Mouse (Mus musculus): ENCODE data around the gene Traf4. TPM values are rescaled to one million over a fixed set of nuclear protein-coding genes. Genes with fewer than 3 reads are reported as not detected.

Traf4 gene
- polyA plus RNA-seq, 2 experiments, result 17.1 to 35.1 TPM

DNA sequence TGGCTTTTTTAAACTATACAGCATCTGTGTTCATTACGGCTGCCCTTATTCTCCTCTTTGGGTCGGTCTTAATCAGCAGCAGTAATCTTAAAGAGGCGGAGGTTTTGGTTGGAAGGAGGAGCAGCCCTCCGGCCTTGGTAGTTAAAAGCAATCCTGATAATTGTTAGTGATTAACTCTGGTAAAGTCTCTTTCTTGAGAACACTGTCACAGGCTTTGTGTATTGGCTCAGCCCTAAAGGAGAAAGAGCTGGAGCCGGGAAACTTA, 49.3 kb downstream of the Traf4 start:
- H3K4me3 ChIP-seq (ENCODE audit: insufficient read depth in 1 of 2, low read depth in 2 of 2, low read length in 2 of 2), result peak overlapping the region; percentile 67 to 79
- 5% methylated on average over 5 of the region's 5 CpGs for WGBS (ENCODE audit: insufficient replicate concordance)
- no peaks in the 10 kb centered on the region for H3K9me3 ChIP-seq (ENCODE audit: control insufficient read depth, low read length)
- DNase-seq (ENCODE audit: low read depth in 3 of 3, low spot score in 3 of 3), result no peak
- no peak for ATAC-seq (ENCODE audit: insufficient read depth)
- H3K4me1 ChIP-seq (replicated peaks; ENCODE audit: control insufficient read depth in 2 of 2, insufficient read depth in 2 of 2, low read length in 1 of 2), result peaks cover 39 to 40% of the 10 kb centered on the region in 2 experiments
- TF ChIP-seq CTCF (IDR thresholded peaks at IDR 0.05; ENCODE audit: low read depth), result no peak
- no peak for TF ChIP-seq EP300 (IDR thresholded peaks at IDR 0.05; ENCODE audit: low read depth)
- peak overlapping the region; percentile 55 for H3K9ac ChIP-seq (replicated peaks)
- H3K36me3 ChIP-seq (replicated peaks; ENCODE audit: control insufficient read depth, insufficient read depth, low read depth), result no peaks in the 10 kb centered on the region
- H3K4me2 ChIP-seq (ENCODE audit: low read depth), result peak overlapping the region; percentile 95
- H3K27me3 ChIP-seq (ENCODE audit: control insufficient read depth, insufficient read depth, low read length), result no peaks in the 10 kb centered on the region
- H3K27ac ChIP-seq, result peak overlapping the region; percentile 61

DNA sequence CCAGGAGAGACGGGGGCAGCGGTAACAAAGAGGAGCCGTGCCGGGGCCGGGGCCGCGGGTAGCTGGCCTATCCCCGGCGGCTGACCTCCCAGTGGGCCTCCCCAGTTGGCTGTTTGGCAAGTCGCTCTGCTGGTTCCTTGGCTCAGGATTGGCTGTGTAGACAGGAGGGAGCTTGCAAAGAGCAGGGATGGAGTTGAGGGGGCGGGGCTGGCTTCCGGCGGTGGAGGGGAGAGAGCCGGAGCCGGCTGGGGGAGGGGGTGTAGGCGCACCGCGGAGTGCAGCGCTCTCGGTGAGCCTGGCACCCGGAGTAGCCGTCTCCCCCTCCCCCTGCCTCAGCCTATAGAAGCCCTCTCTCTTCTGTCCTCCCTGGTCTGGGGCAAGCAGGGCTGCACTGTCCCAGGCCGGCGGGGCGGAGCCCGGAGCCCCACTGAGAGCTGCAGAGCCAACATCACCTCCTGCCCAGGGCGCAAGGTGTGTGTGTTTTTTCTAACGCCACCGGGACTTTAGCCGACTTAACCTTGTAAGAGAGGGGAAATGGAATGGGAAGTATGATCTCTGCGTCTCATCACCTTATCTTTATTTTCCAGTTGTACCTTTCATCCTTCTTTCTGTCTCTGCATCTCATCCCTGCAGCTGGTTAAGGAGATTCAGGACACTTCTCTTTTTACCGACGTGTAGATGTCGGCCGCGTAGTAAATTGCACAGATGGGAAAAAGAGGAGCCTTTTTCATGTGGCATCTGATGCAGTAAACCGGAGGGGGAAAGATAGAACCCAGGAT, 49.8 kb downstream of the Traf4 start:
- ATAC-seq (ENCODE audit: insufficient read depth) (peak; percentile 98), DNase-seq (ENCODE audit: low read depth in 3 of 3, low spot score in 3 of 3) (peak; percentile 87 to 90 (median 87))
- Histone ChIP-seq H3K4me1 (replicated peaks; ENCODE audit: control insufficient read depth in 2 of 2, insufficient read depth in 2 of 2, low read length in 1 of 2) (peaks cover 37 to 39% of the 10 kb centered on the region in 2 experiments), H3K9me3 (ENCODE audit: control insufficient read depth, low read length) (no peaks in the 10 kb centered on the region), H3K27ac (peak overlapping the region; percentile 61), H3K36me3 (replicated peaks; ENCODE audit: control insufficient read depth, insufficient read depth, low read depth) (no peaks in the 10 kb centered on the region), H3K27me3 (ENCODE audit: control insufficient read depth, insufficient read depth, low read length) (no peaks in the 10 kb centered on the region), H3K4me2 (ENCODE audit: low read depth) (peak overlapping the region; percentile 95), H3K4me3 (ENCODE audit: insufficient read depth in 1 of 2, low read depth in 2 of 2, low read length in 2 of 2) (peak overlapping the region; percentile 67 to 79), H3K9ac (replicated peaks) (peak overlapping the region; percentile 55)
- under 1% methylated on average over 35 of the region's 37 CpGs for WGBS (ENCODE audit: insufficient replicate concordance)
- TF ChIP-seq EP300 (IDR thresholded peaks at IDR 0.05; ENCODE audit: low read depth) (no peak), CTCF (IDR thresholded peaks at IDR 0.05; ENCODE audit: low read depth) (no peak)

DNA sequence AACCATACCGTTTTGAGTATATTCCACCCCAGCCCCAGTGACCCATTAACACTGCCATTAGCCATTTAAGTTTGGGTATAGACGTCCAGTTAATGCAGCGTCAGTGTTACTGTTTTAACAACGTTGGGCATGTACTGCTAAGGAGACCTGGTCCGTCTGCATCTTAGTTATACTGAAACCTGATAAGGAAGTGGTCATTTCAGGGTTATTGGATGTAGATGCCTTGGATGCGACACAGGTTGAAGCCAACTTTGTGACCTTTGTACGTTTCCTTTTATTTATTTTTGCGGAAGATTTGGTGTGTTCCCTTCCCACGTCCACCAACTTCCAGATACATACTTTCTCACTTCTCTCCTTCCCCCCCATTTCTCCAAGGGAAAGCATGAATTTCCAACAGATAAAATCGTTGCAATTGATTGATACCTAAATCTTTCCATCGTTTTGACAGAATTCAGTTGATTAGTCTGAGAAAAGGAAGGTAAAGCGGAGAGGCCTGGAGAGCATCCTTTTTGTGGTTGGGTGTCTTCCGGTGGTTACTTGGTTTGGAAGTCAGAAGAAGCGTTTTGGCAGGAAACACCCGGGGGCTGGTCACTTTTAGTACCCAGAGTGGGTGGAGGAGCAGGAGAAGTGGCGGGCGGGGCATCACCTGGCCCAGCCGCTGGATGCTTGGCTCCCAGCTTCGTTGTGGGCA, 50.6 kb downstream of the Traf4 start:
- TF ChIP-seq EP300 (IDR thresholded peaks at IDR 0.05; ENCODE audit: low read depth) (no peak), CTCF (IDR thresholded peaks at IDR 0.05; ENCODE audit: low read depth) (no peak)
- Histone ChIP-seq H3K36me3 (replicated peaks; ENCODE audit: control insufficient read depth, insufficient read depth, low read depth) (no peaks in the 10 kb centered on the region), H3K4me2 (ENCODE audit: low read depth) (peak overlapping the region; percentile 95), H3K9me3 (ENCODE audit: control insufficient read depth, low read length) (no peaks in the 10 kb centered on the region), H3K27me3 (ENCODE audit: control insufficient read depth, insufficient read depth, low read length) (no peaks in the 10 kb centered on the region), H3K4me1 (replicated peaks; ENCODE audit: control insufficient read depth in 2 of 2, insufficient read depth in 2 of 2, low read length in 1 of 2) (peaks cover 31 to 32% of the 10 kb centered on the region in 2 experiments), H3K4me3 (ENCODE audit: insufficient read depth in 1 of 2, low read depth in 2 of 2, low read length in 2 of 2) (peak overlapping the region; percentile 67 to 79), H3K9ac (replicated peaks) (peak overlapping the region; percentile 52), H3K27ac (peak overlapping the region; percentile 11)
- 9% methylated on average over 19 of the region's 19 CpGs for WGBS (ENCODE audit: insufficient replicate concordance)
- DNase-seq (ENCODE audit: low read depth in 3 of 3, low spot score in 3 of 3), result no peak
- ATAC-seq (ENCODE audit: insufficient read depth), result no peak

DNA sequence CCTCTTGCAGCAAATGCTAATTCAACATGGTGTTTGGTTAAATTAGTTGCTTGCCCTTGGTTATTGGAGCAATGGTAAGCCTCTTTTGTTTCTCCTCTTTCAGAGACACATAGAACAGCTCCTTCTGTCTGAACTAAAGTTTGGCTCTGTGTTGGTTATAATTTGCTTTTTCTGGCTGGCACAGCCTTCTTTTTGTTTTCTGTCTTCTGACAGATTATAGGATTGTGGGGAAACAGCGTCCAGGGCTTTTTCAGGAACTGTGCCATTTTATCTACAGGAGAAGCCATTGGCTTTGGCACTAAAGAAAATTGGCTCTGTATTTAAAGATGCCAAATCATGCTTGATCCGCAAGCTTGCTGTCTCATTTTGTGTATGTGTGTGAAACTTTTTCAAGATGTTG, 51.8 kb downstream of the Traf4 start:
- Histone ChIP-seq H3K4me1 (replicated peaks; ENCODE audit: control insufficient read depth in 2 of 2, insufficient read depth in 2 of 2, low read length in 1 of 2) (peaks cover 22 to 24% of the 10 kb centered on the region in 2 experiments), H3K4me2 (ENCODE audit: low read depth) (no peak overlapping the region), H3K27me3 (ENCODE audit: control insufficient read depth, insufficient read depth, low read length) (no peaks in the 10 kb centered on the region), H3K36me3 (replicated peaks; ENCODE audit: control insufficient read depth, insufficient read depth, low read depth) (no peaks in the 10 kb centered on the region), H3K4me3 (ENCODE audit: insufficient read depth in 1 of 2, low read depth in 2 of 2, low read length in 2 of 2) (no peak overlapping the region), H3K27ac (no peak overlapping the region), H3K9ac (replicated peaks) (no peak overlapping the region), H3K9me3 (ENCODE audit: control insufficient read depth, low read length) (no peaks in the 10 kb centered on the region)
- ATAC-seq (ENCODE audit: insufficient read depth) (no peak), DNase-seq (ENCODE audit: low read depth in 3 of 3, low spot score in 3 of 3) (no peak)
- TF ChIP-seq CTCF (IDR thresholded peaks at IDR 0.05; ENCODE audit: low read depth) (no peak), EP300 (IDR thresholded peaks at IDR 0.05; ENCODE audit: low read depth) (no peak)
- WGBS (ENCODE audit: insufficient replicate concordance), result 78% methylated on average over 2 of the region's 2 CpGs

Small RNA genes lying within 50 kb of the gene (microRNA-seq; reads per million reads assigned to microRNA genes)
- 3.4 reads per million for gene Mir7653

Other genes with a start within 250 kb of the Traf4 start
- gene Sez6, start 234.8 kb downstream of the Traf4 start, polyA plus RNA-seq (2012; rRNA removed), result 0.03 and 0.37 TPM in 2 replicates
- gene Sez6, start 234.8 kb downstream of the Traf4 start, polyA plus RNA-seq (2014; fragmentation: Nextera tagmentation; extraction: Ambion mirVana), result 0.05 TPM in 1 of 2 replicates, not detected in the other
- 19.0 and 19.2 TPM in 2 replicates for gene Phf12, start 182.8 kb downstream of the Traf4 start, polyA plus RNA-seq (2012; rRNA removed)
- 4.3 and 5.7 TPM in 2 replicates for gene Phf12, start 182.8 kb downstream of the Traf4 start, polyA plus RNA-seq (2014; fragmentation: Nextera tagmentation; extraction: Ambion mirVana)
- gene Dhrs13, start 133.3 kb downstream of the Traf4 start, polyA plus RNA-seq (2012; rRNA removed), result 8.6 and 9.4 TPM in 2 replicates
- 17.3 and 17.8 TPM in 2 replicates for gene Dhrs13, start 133.3 kb downstream of the Traf4 start, polyA plus RNA-seq (2014; fragmentation: Nextera tagmentation; extraction: Ambion mirVana)
- gene Flot2, start 127.7 kb downstream of the Traf4 start, polyA plus RNA-seq (2012; rRNA removed), result 17.9 and 18.3 TPM in 2 replicates
- gene Flot2, start 127.7 kb downstream of the Traf4 start, polyA plus RNA-seq (2014; fragmentation: Nextera tagmentation; extraction: Ambion mirVana), result 16.7 and 20.4 TPM in 2 replicates
- 9.8 and 10.2 TPM in 2 replicates for gene Eral1, start 85.2 kb downstream of the Traf4 start, polyA plus RNA-seq (2012; rRNA removed)
- gene Eral1, start 85.2 kb downstream of the Traf4 start, polyA plus RNA-seq (2014; fragmentation: Nextera tagmentation; extraction: Ambion mirVana), result 14.9 and 16.6 TPM in 2 replicates
- 2.5 and 3.1 TPM in 2 replicates for gene Fam222b, start 70.9 kb downstream of the Traf4 start, polyA plus RNA-seq (2012; rRNA removed)
- 3.8 and 4.1 TPM in 2 replicates for gene Fam222b, start 70.9 kb downstream of the Traf4 start, polyA plus RNA-seq (2014; fragmentation: Nextera tagmentation; extraction: Ambion mirVana)
- 9.8 and 10.6 TPM in 2 replicates for gene Nek8, start 11.1 kb upstream of the Traf4 start, polyA plus RNA-seq (2012; rRNA removed)
- gene Nek8, start 11.1 kb upstream of the Traf4 start, polyA plus RNA-seq (2014; fragmentation: Nextera tagmentation; extraction: Ambion mirVana), result 7.4 and 7.8 TPM in 2 replicates
- 47.4 and 69.6 TPM in 2 replicates for gene Tlcd1, start 11.1 kb upstream of the Traf4 start, polyA plus RNA-seq (2012; rRNA removed)
- 44.9 and 50.5 TPM in 2 replicates for gene Tlcd1, start 11.1 kb upstream of the Traf4 start, polyA plus RNA-seq (2014; fragmentation: Nextera tagmentation; extraction: Ambion mirVana)
- 628 and 1,347 TPM in 2 replicates for gene Rpl23a, start 18.0 kb upstream of the Traf4 start, polyA plus RNA-seq (2012; rRNA removed)
- gene Rpl23a, start 18.0 kb upstream of the Traf4 start, polyA plus RNA-seq (2014; fragmentation: Nextera tagmentation; extraction: Ambion mirVana), result 1,087 and 1,100 TPM in 2 replicates
- 7.1 and 7.7 TPM in 2 replicates for gene Rab34, start 22.8 kb upstream of the Traf4 start, polyA plus RNA-seq (2012; rRNA removed)
- gene Rab34, start 22.8 kb upstream of the Traf4 start, polyA plus RNA-seq (2014; fragmentation: Nextera tagmentation; extraction: Ambion mirVana), result 11.3 and 12.4 TPM in 2 replicates
- 0.08 and 0.16 TPM in 2 replicates for gene Proca1, start 27.8 kb upstream of the Traf4 start, polyA plus RNA-seq (2012; rRNA removed)
- gene Proca1, start 27.8 kb upstream of the Traf4 start, polyA plus RNA-seq (2014; fragmentation: Nextera tagmentation; extraction: Ambion mirVana), result 0.23 TPM in 1 of 2 replicates, not detected in the other
- gene Sdf2, start 80.2 kb upstream of the Traf4 start, polyA plus RNA-seq (2012; rRNA removed), result 31.6 and 34.3 TPM in 2 replicates
- gene Sdf2, start 80.2 kb upstream of the Traf4 start, polyA plus RNA-seq (2014; fragmentation: Nextera tagmentation; extraction: Ambion mirVana), result 30.7 and 30.8 TPM in 2 replicates
- 7.4 and 8.4 TPM in 2 replicates for gene Supt6, start 80.4 kb upstream of the Traf4 start, polyA plus RNA-seq (2012; rRNA removed)
- 7.4 and 7.8 TPM in 2 replicates for gene Supt6, start 80.4 kb upstream of the Traf4 start, polyA plus RNA-seq (2014; fragmentation: Nextera tagmentation; extraction: Ambion mirVana)
- 17.3 and 20.5 TPM in 2 replicates for gene 2610507B11Rik, start 96.2 kb upstream of the Traf4 start, polyA plus RNA-seq (2012; rRNA removed)
- 26.5 and 32.8 TPM in 2 replicates for gene 2610507B11Rik, start 96.2 kb upstream of the Traf4 start, polyA plus RNA-seq (2014; fragmentation: Nextera tagmentation; extraction: Ambion mirVana)
- 0.17 and 0.25 TPM in 2 replicates for gene BC030499, start 125.3 kb upstream of the Traf4 start, polyA plus RNA-seq (2012; rRNA removed)
- gene BC030499, start 125.3 kb upstream of the Traf4 start, polyA plus RNA-seq (2014; fragmentation: Nextera tagmentation; extraction: Ambion mirVana), result 0.06 TPM in 1 of 2 replicates, not detected in the other
- 27.8 and 39.7 TPM in 2 replicates for gene Spag5, start 135.9 kb upstream of the Traf4 start, polyA plus RNA-seq (2012; rRNA removed)
- 27.6 and 31.5 TPM in 2 replicates for gene Spag5, start 135.9 kb upstream of the Traf4 start, polyA plus RNA-seq (2014; fragmentation: Nextera tagmentation; extraction: Ambion mirVana)
- gene Aldoc, start 157.4 kb upstream of the Traf4 start, polyA plus RNA-seq (2012; rRNA removed), result 4.2 TPM in 2 replicates
- gene Aldoc, start 157.4 kb upstream of the Traf4 start, polyA plus RNA-seq (2014; fragmentation: Nextera tagmentation; extraction: Ambion mirVana), result 6.0 and 6.6 TPM in 2 replicates
- 19.6 and 22.0 TPM in 2 replicates for gene Pigs, start 162.8 kb upstream of the Traf4 start, polyA plus RNA-seq (2012; rRNA removed)
- gene Pigs, start 162.8 kb upstream of the Traf4 start, polyA plus RNA-seq (2014; fragmentation: Nextera tagmentation; extraction: Ambion mirVana), result 23.5 and 26.1 TPM in 2 replicates
- gene Unc119, start 177.9 kb upstream of the Traf4 start, polyA plus RNA-seq (2012; rRNA removed), result 33.5 and 40.3 TPM in 2 replicates
- gene Unc119, start 177.9 kb upstream of the Traf4 start, polyA plus RNA-seq (2014; fragmentation: Nextera tagmentation; extraction: Ambion mirVana), result 20.9 and 25.2 TPM in 2 replicates
- gene Foxn1, start 221.0 kb upstream of the Traf4 start, polyA plus RNA-seq (2012; rRNA removed), result not detected in 2 replicates
- not detected in 2 replicates for gene Foxn1, start 221.0 kb upstream of the Traf4 start, polyA plus RNA-seq (2014; fragmentation: Nextera tagmentation; extraction: Ambion mirVana)

Measured in liver, embryonic 14.5 days (tissue).